Mouse (Mus musculus) limb, embryonic 14.5 days (tissue): Measurements from ENCODE around the gene Gga1. TPM values are rescaled to one million over a fixed set of nuclear protein-coding genes. Genes with fewer than 3 reads are reported as not detected.
A peak's percentile ranks its signal among the peaks of the same experiment; 100 is the strongest.
"Not testable (repeated sequence)": the region's sequence is repeated elsewhere in the genome, so short reads cannot be mapped to it uniquely, and the experiment has no call there.

Experiments
- ATAC-seq: fragments of 200-750 bp; cut with Nextera tagmentation; 2 replicates; pipeline ENCODE4 v1.8.0; 2017; ENCODE audit warnings: low read depth, moderate number of reproducible peaks, moderate TSS enrichment; ENCODE audit not compliant: low FRiP score
- DNase-seq: peaks from one replicate; pipeline ENCODE4 v3.0.0-alpha.2; 2015; ENCODE audit warnings: low spot score
- H3K27ac ChIP-seq: fragments of 300-500 bp; sonication (generic); replicated peaks from 2 replicates; pipeline ENCODE4 v1.5.1; 2014; ENCODE audit warnings: low read depth, mild to moderate bottlenecking, low read length, moderate library complexity, mixed read lengths
- H3K27me3 ChIP-seq: fragments of 300-500 bp; sonication (generic); 2 replicates; pipeline ENCODE4 v1.6.1; 2014; ENCODE audit warnings: low read length, mixed read lengths; ENCODE audit not compliant: control insufficient read depth, insufficient read depth
- H3K36me3 ChIP-seq: fragments of 300-500 bp; sonication (generic); 2 replicates; pipeline ENCODE4 v1.6.1; 2014; ENCODE audit warnings: mild to moderate bottlenecking, low read length, moderate library complexity, mixed read lengths; ENCODE audit not compliant: control insufficient read depth, insufficient read depth
- H3K4me1 ChIP-seq: fragments of 300-500 bp; sonication (generic); 2 replicates; pipeline ENCODE4 v1.6.1; 2014; ENCODE audit warnings: antibody characterized with exemption, low read length, mixed read lengths; ENCODE audit not compliant: control insufficient read depth, insufficient read depth
- H3K4me2 ChIP-seq: fragments of 300-500 bp; sonication (generic); replicated peaks from 2 replicates; pipeline ENCODE4 v1.6.1; 2014; ENCODE audit warnings: low read depth, mild to moderate bottlenecking, low read length, moderate library complexity; ENCODE audit not compliant: severe bottlenecking
- H3K4me3 ChIP-seq: fragments of 300-500 bp; sonication (generic); replicated peaks from 2 replicates; pipeline ENCODE4 v1.5.1; 2014; ENCODE audit warnings: low read length
- H3K9ac ChIP-seq: fragments of 300-500 bp; sonication (generic); 2 replicates; pipeline ENCODE4 v1.6.1; 2014; ENCODE audit warnings: mild to moderate bottlenecking, low read depth, low read length, moderate library complexity; ENCODE audit not compliant: severe bottlenecking
- H3K9me3 ChIP-seq: fragments of 300-500 bp; sonication (generic); 2 replicates; pipeline ENCODE4 v1.6.1; 2016; ENCODE audit warnings: low read length; ENCODE audit not compliant: control insufficient read depth
- POLR2A ChIP-seq: fragments of 200-500 bp; IDR thresholded peaks from 2 replicates; pipeline ENCODE4 v1.8.0; 2012; ENCODE audit warnings: inconsistent platforms, mild to moderate bottlenecking, moderate library complexity, borderline replicate concordance; ENCODE audit not compliant: insufficient read depth, insufficient read length; ENCODE audit errors: extremely low read depth
- WGBS: fragments of 180-500 bp; shearing (Covaris S2); extraction: QIAGEN DNeasy Blood & Tissue Kit; methylation state at CpG from one replicate; pipeline ENCODE4 v1.1.7; 2014; 5-methylcytosine and 5-hydroxymethylcytosine counted together
- polyA plus RNA-seq, 2 experiments: library from polyadenylated mRNA; depleted of rRNA in 1 of 2; stranded (reverse) in 1 of 2; unstranded in 1 of 2; fragments of >200 nt; fragmentation: Nextera tagmentation in 1 of 2; extraction: Ambion mirVana in 1 of 2; gene quantifications; 2 replicates each; pipeline versions ENCODE4 v1.2.1 to v1.2.3; 2012 to 2014

The Gga1 gene
- polyA plus RNA-seq, 2 experiments = 43.6 to 60.6 TPM

DNA sequence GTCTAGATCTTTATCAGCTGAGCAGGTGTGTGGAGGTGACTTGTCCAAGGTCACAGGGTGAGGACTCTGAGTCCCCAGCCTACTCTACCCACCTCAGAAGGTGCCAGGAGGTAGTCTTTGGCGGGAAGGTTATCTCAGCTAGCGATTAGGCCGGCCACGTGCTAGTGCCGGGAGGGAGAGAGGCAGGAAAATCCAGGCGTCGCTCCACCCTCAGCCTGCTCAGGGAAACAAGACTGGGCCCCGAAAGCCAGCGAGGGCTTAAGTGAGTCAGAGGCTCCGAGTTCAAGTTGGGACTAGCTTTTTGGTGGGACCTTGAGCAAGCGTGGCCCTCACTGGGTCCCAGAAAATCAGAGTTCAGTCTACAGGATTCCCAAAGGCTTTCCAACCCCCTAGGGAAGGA lies 31.7 kb upstream of the Gga1 start:
- Histone ChIP-seq H3K36me3 (peaks cover 4% of the 10 kb centered on the region; the same call in 1 of the 2 replicates), H3K4me2 (peak overlapping the region; percentile 21; the same call in 1 of the 2 replicates), H3K27ac (no peak overlapping the region), H3K27me3 (peaks cover 5% of the 10 kb centered on the region; the same call in 1 of the 2 replicates), H3K9ac (no peak overlapping the region), H3K9me3 (no peaks in the 10 kb centered on the region), H3K4me1 (peaks cover 27% of the 10 kb centered on the region), H3K4me3 (no peak overlapping the region)
- WGBS = 77% methylated on average over 11 of the region's 11 CpGs
- no peak for TF ChIP-seq POLR2A
- ATAC-seq (no peak), DNase-seq (no peak)

DNA sequence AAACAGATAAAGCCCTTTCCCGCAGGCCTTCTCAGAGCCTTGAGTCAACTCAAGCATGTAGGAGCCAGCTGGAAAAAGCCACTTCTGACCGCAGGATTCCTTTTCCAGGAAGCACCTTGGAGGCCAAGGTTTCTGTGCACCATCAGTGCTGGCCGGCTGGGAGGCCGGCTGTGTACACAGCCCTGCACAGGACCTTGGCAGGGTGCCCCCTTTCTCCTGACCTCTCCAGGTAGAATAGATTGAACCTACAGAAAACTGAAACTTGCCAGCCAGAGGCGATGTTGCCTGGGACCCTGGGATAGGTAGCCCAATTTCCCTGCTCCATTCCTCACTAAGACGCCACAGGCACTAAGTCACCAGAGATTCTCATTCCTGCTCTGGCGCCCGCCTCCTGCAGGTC lies 31.1 kb upstream of the Gga1 start:
- ATAC-seq = no peak
- no peak overlapping the region for H3K4me3 ChIP-seq
- DNase-seq = no peak
- no peak overlapping the region for H3K27ac ChIP-seq
- H3K36me3 ChIP-seq = peaks cover 4% of the 10 kb centered on the region; the same call in 1 of the 2 replicates
- H3K4me2 ChIP-seq = no peak overlapping the region
- 85% methylated on average over 8 of the region's 8 CpGs for whole genome bisulfite sequencing
- TF ChIP-seq POLR2A = no peak
- peaks cover 5% of the 10 kb centered on the region; the same call in 1 of the 2 replicates for H3K27me3 ChIP-seq
- peaks cover 22% of the 10 kb centered on the region for H3K4me1 ChIP-seq
- H3K9ac ChIP-seq = no peak overlapping the region
- H3K9me3 ChIP-seq = no peaks in the 10 kb centered on the region

GRCm38 (mm10) chr15:78846352-78846751 lies 30.6 kb upstream of the Gga1 start:
- no peak for DNase-seq
- H3K27me3 ChIP-seq = peaks cover 5% of the 10 kb centered on the region; the same call in 1 of the 2 replicates
- no peak for TF ChIP-seq POLR2A
- H3K36me3 ChIP-seq = peaks cover 4% of the 10 kb centered on the region; the same call in 1 of the 2 replicates
- H3K4me3 ChIP-seq = no peak overlapping the region
- ATAC-seq = no peak
- H3K27ac ChIP-seq = no peak overlapping the region
- no peak overlapping the region for H3K9ac ChIP-seq
- WGBS = 74% methylated on average over 8 of the region's 8 CpGs
- H3K4me1 ChIP-seq = peaks cover 20% of the 10 kb centered on the region
- H3K4me2 ChIP-seq = no peak overlapping the region
- no peaks in the 10 kb centered on the region for H3K9me3 ChIP-seq

DNA sequence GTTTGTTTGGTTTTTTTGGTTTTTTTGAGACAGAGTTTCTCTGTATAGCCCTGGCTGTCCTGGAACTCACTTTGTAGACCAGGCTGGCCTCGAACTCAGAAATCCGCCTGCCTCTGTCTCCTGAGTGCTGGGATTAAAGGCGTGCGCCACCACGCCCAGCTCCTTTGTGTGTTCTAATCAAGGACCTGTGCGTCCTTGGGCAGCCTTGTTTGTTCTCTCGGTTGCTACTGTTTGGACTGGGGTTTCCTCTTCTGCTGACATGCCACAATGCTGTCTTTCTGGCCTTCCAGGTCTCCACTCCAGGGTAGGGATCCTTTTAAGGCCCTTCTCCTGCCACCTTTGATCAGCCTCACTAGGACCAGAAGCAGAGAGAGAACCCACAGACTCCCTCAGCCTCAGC lies 30.2 kb upstream of the Gga1 start:
- not testable (repeated sequence) for H3K9ac ChIP-seq, H3K36me3 ChIP-seq, ATAC-seq, H3K4me3 ChIP-seq, H3K27me3 ChIP-seq, H3K27ac ChIP-seq, H3K9me3 ChIP-seq, H3K4me2 ChIP-seq, DNase-seq
- peaks cover 23% of the 10 kb centered on the region for H3K4me1 ChIP-seq
- 90% methylated on average over 7 of the region's 7 CpGs for WGBS

- no peak overlapping the region for H3K27ac ChIP-seq
- no peak overlapping the region for H3K4me2 ChIP-seq
- TF ChIP-seq POLR2A = no peak
- H3K4me3 ChIP-seq = no peak overlapping the region
- 25% methylated on average over 5 of the region's 5 CpGs for WGBS
- H3K27me3 ChIP-seq = no peaks in the 10 kb centered on the region
- DNase-seq (peak; percentile 81), ATAC-seq (no peak)
- peaks cover 14% of the 10 kb centered on the region for H3K4me1 ChIP-seq
- H3K9me3 ChIP-seq = no peaks in the 10 kb centered on the region
- peaks cover 4% of the 10 kb centered on the region; the same call in 1 of the 2 replicates for H3K36me3 ChIP-seq
- H3K9ac ChIP-seq = no peak overlapping the region
Observed at GRCm38 (mm10) chr15:78848467-78848866, 28.5 kb upstream of the Gga1 start.

- DNase-seq (no peak), ATAC-seq (no peak)
- H3K9me3 ChIP-seq = no peaks in the 10 kb centered on the region
- no peak overlapping the region for H3K9ac ChIP-seq
- H3K27ac ChIP-seq = no peak overlapping the region
- WGBS = 82% methylated on average over 10 of the region's 12 CpGs
- H3K36me3 ChIP-seq = peaks cover 4% of the 10 kb centered on the region; the same call in 1 of the 2 replicates
- peaks cover 11% of the 10 kb centered on the region; the same call in 1 of the 2 replicates for H3K4me1 ChIP-seq
- H3K4me2 ChIP-seq = no peak overlapping the region
- TF ChIP-seq POLR2A = no peak
- H3K4me3 ChIP-seq = no peak overlapping the region
- H3K27me3 ChIP-seq = no peaks in the 10 kb centered on the region
Observed at GRCm38 (mm10) chr15:78849485-78849884, 27.5 kb upstream of the Gga1 start.
